Mouse (Mus musculus): ENCODE data around the gene Ovol2.
A peak's percentile ranks its signal among the peaks of the same experiment; 100 is the strongest.

Ovol2 gene

DNA sequence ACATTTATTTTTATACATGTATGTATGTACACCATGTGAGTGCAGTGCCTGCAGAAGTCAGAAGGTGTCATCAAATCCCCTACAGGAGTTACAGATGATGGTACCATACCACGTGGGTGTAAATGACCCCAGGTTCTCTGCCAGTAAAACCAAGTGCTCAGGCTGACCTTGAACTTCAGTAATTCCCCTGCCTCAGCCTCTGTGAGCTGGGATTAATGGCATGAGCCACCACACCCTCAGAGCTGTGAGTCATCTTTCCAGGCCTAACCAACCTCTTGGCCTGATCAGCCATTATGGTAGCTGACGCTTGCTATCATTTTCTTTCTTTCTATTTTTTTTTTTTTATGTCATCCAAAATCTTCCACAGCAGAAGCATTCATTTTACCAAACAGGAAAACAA, 20.6 kb downstream of the Ovol2 start:
- DNase-seq (ENCODE audit: low spot score) = no peak

DNA sequence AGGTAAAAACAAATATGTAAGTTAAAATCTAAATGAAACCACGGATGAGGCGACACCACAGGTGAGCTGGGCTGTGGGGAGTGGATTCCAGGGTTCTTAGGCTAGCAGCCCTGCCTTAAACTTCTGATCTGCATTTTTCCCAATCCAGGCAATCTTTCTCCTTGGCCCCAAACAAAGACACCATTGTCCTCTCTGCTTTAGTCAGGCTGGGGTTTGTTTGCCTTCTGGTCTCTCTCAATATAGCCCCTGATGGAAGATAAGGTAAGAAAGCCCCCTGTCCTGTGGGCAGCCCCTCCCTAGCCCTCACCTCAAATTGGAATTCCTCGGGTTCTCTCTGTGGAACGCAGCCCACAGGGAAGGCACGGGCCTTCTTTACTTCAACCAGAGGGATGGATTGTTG, 21.7 kb downstream of the Ovol2 start:
- DNase-seq (ENCODE audit: low spot score) = no peak

DNA sequence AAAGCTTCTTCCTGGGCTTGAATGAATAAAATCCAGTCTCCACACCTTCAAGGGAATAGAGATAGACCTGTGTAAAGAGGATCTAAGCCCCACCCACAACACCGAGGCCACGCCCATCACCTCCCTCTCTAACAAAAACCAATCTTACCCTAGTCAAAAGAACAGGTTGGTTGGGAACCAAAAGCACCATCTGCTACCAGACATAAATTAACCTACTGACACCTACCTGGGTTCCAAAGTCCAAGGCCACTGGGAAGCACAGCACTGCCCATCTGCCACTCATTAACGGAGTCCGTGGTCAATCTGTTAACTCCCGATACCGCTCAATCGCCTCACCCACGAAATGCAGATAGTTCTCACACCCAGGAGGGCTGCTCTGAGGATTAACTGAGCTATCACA, 23.4 kb downstream of the Ovol2 start:
- DNase-seq (ENCODE audit: low spot score) = peak; percentile 82

DNA sequence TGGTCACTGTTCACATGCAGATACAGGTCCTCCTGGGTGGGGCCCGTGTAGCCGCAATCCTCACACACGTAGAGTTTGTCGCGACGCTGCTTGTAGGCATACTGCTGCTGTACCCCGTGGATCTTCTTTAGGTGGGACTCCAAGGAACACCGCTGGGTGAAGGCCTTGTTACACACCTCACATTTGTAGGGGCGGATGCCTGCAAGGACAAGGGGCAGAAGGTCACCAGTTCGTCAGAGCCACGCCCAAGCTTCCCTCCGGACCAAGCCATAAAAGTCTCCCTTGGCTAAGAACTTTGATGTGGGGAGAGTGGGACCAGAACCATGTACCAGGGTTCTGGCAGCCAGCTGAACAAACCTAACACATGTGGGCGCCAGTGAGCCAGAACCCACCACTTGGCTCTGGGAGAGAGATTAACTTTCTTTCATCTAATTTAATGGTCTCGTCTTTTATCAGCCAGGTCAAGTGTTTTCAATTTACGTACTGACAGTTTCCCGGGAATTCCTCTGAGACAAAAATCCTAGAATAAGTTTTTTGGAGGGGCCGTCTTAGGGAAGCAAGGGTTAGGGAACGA, 26.1 kb downstream of the Ovol2 start:
- DNase-seq (ENCODE audit: low spot score) = peak; percentile 43

DNA sequence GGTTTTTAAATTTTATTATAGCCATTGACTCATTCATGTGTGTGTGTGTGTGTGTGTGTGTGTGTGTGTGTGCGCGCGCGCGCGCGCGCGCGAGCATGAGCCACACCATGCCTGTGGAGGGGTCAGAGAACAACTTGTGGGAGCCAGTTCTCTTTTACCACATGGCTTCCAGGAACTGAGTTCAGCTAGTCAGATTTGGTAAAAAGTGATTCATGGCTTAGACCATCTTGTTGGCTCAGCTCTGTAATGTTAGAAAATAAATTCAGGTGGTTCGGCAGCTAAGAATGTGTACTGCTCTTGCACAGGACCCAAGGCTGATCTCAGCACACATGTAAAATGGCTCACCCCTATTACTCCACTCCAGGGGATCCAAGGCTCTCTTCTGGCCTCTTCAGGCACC, 30.8 kb downstream of the Ovol2 start:
- DNase-seq (ENCODE audit: low spot score) = no peak

DNA sequence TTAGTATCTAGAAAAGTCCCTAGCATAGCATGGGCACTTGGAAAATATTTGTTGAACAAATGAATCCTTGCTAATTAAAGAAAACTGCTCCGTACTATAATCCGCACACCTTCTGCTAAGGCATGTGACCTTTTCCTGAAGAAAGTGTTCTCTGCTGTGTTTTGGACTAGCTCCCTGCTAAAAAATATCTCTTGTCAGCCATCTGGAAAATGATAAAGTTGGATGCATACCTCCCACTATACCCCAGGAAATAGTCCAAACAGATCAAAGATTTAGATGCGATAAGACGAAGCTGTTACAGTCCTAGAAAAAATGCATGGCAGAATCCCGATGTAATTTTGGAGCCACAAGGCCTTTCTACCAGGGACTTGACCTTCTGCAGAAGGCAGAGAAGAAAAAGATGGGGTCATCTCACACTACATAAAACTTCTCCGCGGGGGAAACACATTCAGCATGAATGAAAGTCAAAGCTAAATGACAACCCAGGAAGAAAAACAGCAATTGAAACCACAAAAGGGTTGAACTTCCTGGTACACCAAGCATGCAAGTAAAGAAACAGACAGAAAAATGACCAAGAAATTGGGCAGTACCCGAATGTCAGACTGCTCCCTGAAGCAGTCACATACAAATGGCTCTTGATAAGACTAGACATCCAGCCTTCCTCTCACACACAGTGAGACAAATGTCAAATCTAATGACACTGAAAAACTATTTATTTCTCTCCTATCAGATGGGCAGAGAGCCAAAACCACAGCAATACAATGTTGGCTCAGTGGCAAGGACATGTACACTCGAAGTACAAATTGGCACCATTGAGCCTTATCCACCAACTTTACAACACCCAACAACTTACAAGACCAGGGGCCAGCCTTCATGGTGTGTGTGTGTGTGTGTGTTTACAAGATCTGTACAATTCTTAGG, 31.9 kb downstream of the Ovol2 start:
- no peak for DNase-seq (ENCODE audit: low spot score)

DNA sequence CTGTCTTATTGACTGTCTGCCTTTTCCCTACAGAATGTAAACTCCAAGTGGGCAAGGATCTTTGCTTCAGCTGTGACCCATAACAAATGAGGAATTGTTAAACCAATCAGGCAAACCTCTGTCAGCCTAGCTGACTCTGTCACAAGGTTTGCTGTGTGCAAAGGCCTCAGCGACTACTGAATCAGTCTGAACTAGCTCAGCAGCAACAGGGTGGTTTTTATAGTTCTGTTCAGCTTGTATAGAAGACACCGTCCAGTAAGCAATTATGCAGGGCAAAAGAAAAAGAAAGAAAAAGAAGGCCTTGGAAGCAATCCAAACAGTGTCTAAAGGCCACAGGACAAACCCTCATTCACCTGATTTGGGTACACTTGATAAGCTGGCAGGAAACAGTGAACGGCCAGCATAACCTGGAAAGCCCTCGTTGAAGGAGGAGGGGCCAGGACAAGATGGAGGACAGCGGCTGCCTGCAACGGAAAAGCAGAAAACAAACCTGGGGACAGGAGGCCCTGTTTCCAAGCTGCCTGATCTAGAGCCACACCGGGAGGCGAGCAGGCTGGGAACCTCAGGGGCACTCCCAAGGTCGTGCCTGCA, 36.7 kb downstream of the Ovol2 start:
- DNase-seq (ENCODE audit: low spot score) = no peak

DNA sequence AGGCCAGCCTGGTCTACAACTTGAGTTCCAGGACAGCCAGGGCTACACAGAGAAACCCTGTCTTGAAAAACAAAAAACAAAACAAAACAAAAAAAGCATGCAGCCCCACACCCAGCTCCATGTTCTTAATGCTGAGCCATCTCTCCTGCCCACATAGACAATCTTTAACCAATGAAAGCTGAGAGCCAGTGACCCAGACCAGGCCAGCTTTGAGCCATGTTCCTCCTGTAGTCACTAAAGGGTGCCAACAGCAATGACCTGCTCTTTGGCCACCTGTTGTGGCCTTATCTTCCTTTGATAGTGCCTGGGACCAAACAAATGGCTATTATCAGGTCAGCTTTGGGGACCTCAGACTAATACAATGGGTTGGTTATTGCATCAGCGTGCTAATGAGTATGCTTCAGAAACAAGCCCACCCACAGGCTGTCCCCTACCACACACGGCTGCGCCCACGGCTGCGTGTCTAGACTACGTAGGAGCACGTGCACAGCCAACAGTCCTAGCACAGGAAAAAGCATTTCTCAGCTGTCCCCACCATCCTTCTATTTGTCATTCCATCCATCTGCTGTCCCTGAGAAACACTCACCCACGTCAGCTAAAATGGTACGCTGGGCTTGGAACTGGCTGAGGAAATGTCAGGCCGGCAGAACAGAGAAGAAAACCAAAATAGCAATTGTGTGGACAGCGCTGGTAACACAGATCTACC, 40.2 kb downstream of the Ovol2 start:
- no peak for DNase-seq (ENCODE audit: low spot score)

DNA sequence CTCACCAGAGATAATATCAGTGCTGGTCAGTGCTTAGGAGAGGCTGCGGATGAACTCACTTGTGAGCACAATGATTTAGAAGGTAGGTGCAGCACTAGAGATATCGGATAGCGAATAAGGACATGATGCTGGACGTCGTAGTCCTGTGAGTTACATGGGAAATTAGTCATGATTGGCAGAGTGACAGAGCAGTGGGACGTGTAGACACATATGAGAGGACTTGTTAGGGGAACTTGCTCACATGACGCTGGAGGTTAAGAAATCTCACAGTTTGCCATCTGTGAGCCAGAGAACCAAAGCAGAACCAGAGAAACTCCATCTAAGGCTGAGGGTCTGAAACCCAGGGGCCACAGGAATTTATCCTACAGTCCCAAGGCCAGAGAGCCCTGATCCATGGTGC, 41.6 kb downstream of the Ovol2 start:
- no peak for DNase-seq (ENCODE audit: low spot score)

DNA sequence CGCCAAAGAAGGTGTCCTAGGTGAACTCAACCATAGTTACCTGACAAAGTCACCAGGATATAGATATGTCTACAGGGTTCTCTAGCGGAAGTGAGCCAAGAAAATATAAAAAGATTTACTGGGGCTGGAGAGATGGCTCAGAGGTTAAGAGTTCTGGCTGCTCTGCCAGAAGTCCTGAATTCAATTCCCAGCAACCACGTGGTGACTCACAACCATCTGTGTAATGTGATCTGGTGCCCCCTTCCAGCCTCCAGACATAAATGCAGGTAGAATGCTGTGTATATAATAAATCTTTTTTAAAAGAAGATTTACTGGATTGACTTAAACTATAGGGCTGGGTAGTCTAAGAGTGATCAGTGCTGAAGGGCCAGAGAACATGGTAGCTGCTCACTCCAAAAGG, 50.5 kb downstream of the Ovol2 start:
- DNase-seq (ENCODE audit: low spot score) = no peak

DNA sequence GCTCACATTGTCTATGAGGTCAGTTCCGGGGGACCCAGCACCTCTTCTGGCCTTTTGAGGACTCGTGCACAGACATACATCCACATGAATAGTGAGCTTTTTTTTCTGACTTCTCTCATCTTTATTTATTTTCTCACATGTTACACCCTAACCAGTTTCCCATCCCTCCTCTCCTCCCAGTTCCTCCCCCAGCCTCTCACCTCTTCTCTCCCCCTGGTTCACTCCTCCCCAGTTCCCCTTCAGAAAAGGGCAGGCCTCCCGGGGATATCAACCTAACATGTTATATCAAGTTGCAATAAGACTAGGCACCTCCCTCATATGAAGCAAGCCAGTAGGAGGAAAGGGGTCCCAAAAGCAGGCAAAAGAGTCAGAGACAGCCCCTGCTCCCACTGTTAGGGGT, 51.4 kb downstream of the Ovol2 start:
- no peak for DNase-seq (ENCODE audit: low spot score)

DNA sequence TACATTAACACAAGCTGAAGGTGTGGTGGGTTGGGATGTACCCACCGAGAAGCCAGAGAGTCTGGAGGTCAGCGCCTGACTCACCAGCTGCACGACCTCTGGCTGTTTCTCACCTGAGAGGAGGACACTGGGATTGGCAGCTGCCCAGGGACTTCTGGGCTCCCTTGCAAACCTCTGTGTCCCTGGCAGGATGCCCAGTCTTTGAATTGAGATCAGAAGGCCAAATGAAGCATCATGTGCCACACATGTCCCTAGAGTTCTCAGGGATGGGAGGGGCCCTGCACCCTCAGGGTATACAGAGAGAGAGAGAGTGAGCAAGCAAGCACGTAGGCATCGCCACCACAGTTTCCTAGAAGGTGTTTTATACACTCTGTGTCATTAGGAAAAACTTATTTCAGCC, 52.2 kb downstream of the Ovol2 start:
- DNase-seq (ENCODE audit: low spot score) = no peak

DNA sequence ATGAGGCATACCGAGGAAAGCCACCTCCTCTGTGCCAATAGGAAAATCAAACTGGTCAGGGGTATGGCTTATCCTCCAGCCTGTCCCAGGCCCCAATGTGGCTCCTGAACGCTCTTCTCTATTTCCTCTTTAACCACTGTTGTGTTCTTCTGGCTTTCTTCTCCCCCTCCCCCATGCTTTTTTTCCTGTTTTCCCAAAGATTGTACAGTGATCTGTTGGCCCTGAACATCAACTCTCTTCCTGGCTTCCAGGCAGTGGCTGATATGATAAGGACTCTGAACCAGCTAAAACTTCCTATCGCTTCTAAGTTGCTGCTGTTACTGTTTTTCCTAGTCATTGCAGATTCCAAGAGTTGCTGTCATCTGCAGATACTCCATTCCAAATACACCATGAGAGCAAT, 55.1 kb downstream of the Ovol2 start:
- no peak for DNase-seq (ENCODE audit: low spot score)

DNA sequence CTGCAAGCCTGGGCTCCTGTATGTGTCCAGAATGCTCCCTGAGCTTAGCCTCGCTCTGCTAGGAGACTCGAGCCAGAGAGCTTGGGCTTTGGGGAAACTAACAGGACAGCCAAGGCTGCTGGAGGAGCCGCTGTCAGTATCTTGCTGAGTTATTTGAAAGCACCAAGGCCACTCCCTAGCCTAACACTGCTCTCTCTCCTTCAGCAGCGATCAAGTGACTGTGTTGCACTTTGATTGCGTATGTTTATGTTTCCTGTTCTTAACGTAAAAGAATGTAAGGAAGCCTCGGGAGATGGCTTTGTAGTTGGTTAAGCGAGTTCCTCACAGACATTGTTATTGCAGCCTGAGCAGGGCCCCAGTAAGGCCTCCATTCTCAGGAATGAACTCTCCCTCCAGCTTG, 57.2 kb downstream of the Ovol2 start:
- peak; percentile 58 for DNase-seq (ENCODE audit: low spot score)

DNA sequence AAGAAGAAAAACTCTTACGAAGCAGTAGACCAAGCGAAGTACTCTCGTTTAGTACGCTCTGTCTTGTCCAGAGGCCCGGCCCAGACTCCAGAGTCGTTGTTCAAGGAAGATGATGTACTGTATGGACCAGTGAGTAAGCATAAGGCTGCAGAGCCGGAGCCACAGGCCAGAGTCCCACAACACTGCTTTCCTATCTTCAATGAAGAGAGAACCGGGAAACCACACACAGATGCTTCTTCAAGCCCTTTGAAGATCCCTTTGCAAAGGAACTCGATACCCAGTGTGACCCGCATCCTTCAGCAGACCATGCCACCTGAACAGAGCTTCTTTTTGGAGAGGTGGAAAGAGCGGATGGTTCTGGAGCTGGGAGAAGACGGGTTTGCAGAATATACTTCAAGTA, 59.9 kb downstream of the Ovol2 start:
- no peak for DNase-seq (ENCODE audit: low spot score)

DNA sequence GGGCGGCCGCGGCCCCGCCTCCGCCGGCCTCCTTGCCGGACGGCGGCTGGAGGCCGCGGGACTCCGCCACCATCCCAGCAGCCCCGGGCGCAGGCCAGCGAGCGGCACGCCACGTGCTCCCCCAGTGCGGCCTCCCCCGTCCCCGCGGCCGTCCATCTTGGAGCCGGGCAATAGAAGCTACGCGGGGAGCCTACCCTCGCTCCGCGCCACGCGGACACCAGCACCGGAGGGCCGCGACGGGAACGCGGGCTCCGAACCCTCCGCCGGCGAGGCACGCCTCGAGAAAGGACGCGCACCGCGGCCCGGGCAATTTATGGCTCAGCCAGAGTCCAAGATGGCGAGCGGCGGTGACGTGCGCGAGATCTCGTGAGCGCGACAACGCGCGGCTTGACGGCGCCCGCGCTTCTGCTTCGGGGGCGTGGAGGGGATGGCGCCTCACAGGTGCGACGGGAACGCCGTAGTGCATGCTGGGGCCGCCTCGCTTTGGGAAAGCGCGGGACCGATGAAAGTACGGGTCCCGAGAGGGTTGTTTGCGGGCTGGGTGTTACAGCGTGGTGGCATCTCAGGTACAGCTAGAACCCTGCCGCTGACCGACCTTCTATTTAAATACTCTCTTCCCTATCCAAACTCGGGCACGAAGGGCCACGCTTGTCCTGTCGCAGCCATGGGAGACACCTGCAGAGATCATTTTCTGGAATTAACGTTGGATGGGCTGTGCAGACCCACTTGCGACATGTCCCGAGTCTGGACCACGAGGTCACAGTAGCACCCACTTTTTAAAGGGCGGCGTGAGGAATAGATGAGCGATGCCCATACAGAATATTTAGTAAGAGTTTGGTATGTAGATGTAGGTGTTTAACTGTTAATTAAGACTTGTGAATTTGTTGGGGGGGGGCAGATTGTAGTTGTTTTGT, 61.2 kb downstream of the Ovol2 start, which contains the start of the genes Mgme1 and Snx5:
Mgme1 (plus strand) TSS at position 157 of the 914 bp plus-strand sequence.
Snx5 (minus strand) TSS at position 400 of the 914 bp plus-strand sequence.
- peak; percentile 97 for DNase-seq (ENCODE audit: low spot score)

DNA sequence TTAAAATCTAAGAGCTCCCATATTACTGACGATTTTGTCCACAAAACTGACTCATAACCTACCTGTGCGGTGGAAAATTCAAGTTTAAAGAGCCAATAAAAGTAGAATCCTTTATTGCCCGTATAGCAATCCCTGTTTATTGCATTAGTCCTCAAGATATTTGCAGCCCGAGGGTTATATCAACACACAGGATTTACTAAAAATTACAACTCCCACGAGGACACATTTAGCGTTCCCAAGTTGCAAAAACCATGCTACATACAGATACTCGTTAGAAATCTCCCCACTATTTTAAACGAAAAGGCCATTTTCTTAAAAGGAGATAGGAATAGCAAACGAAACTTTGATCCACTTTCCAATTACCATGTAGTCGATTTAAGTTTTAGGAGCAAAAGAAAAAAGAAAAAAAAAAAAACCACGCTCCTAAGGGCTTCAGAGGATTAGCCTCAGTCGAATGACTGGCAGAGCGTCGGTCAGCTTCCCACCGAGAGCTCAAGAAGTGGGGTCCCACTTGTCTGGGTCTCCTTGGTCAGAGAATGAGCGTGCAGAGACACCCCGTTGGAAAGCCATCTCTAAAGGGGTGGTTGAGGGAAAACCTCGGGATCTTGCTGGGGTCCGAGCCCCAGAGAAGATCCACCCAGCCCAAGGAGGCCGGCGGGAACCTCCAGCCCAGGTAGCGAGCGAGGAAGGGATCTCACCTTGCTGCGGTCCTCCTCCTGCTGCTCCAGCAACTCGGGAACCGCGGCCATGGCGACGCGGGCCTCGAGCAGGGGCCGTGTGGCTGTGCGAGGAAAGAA, 62.1 kb downstream of the Ovol2 start:
- DNase-seq (ENCODE audit: low spot score) = no peak

DNA sequence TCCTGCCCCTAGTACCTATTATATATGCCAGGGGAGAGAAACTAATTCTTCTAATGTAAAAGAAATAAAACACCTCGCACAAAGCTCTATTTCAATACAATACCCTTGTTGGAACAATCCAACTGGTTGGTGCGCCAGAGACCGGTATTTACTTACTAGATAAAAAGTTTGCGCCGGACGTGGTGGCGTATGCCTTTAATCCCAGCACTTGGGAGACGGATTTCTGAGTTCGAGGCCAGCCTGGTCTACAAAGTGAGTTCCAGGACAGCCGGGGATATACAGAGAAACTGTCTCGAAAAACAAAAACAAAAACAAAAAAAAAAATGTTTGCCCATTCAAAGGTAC, 62.7 kb downstream of the Ovol2 start:
- no peak for DNase-seq (ENCODE audit: low spot score)

DNA sequence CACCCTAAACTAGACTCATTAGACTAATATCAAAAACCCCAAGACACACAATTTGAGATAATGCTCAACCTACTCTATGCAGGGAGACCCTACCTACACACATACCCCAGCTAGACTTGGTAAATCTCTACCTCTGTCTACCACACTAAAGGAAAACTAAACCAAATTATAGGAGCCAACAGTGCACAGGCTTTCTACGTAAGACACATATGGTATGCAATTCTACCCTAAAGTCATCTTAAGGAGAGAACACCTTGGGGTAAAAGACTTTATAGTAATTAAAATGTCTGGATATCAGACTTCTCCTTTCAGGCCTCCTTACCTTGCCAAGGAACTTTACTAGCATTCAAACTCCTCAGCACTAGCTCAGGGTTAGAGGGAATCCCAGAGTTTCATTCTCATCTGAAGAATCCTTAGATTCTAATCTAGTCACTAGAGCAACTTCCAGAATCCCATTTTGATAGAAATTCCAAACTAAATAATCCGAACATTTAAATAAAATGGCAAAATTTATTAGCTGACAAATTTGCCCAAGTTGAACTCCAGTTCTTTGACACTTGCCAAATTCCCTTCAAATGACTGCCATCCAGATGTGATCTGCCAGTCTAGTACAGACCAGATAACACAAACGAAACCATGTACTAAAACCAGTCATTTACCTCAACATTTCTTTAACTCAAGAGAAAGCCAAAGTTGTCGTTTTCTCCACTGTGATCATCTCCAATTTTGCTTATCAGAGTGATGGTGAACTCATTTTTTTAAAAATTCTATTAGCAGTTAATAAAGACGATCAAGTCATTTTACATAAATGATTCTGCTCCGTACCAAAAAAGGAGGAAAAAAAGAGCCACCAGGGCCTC, 63.3 kb downstream of the Ovol2 start:
- no peak for DNase-seq (ENCODE audit: low spot score)

DNA sequence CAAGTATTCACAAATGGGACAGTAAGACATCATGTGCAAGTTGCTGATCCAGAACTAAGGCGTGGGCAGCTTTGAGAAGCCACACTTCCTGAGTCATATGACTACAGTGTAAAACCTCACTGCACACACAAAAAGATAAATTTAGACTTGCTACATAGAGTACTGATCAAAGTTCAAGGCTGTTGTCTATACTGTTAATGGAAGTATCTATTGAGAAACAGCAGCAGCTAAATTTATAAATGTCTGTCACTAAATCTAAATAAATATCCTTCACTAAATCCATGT, 64.3 kb downstream of the Ovol2 start:
- DNase-seq (ENCODE audit: low spot score) = no peak

Measured in yolk sac, embryonic 10.5 days (tissue).